Mouse (Mus musculus) heart, postnatal 4 days (tissue): ENCODE measurements around the gene D17H6S53E. TPM values are rescaled to one million over a fixed set of nuclear protein-coding genes. Genes with fewer than 3 reads are reported as not detected.
A peak's percentile ranks its signal among the peaks of the same experiment; 100 is the strongest.

Source experiments
- DNase-seq: peaks from one replicate; pipeline ENCODE4 v3.0.0; 2021
- total RNA-seq, 2 experiments: library from RNA; stranded (reverse); gene quantifications; 2 replicates each; pipeline ENCODE4 v1.2.3; 2021

D17H6S53E gene
- 10 to 100 TPM; 26.6 to 27.3 TPM for total RNA-seq

DNA sequence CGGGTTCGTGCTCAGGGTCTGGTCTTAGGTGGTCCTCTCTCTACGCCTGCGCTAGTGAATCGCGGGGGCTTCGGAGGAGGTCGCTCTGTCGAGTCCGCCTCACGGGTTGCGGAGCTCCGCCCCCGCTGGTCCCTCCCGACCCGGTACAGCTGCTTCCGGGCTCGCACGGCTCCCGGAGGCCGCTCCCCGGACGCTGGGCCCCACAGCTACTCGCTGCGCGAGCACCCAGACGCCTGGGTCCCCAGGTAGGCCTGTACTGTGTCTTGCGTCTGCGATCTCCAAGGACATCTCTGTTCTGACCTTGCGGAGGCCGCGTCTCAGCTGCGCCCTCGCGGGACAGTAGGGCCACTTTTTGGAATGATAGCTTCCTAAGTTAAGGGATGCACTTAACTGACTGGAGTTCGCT, at the start of gene D17H6S53E:
Gene D17H6S53E, plus strand, starts transcription at position 168 of the 406 bp plus-strand sequence.
- DNase-seq = peak; percentile 81

DNA sequence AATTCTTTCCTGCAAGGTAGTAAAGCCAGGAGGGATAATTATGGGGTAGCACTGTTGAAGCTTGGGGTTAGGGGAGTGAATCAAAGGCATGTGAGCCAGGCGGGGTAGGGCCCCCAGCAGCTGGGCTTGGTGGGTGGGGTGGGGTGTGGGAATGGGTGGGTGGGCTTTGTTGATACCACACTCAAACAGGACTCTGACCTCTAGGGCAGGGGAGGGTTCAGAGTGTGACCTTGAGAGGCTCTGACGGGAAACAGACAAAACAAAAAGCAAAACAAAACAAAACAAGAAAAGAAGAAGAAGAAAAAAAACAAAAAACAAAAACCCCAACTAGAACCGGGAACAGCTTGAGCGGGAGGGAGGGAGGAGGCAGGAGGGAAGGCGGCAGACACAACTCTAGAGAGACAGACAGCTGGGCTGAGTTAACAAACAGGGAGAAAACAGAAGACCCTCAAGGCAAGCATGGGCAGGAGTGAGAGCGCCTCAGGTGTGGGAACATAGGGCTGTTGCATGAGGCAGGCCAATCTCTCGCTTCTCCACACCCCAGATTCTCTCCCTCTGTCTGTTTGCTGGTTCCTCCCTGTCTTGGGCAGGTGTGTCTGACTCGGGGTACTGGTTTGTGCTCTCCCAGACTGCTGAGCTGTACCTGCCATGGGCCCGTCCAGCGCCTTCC, 49.5 kb upstream of the D17H6S53E start, which contains the start of gene Ly6g6e:
Gene Ly6g6e, plus strand, starts transcription at position 396 of the 670 bp plus-strand sequence.
- no peak for DNase-seq

DNA sequence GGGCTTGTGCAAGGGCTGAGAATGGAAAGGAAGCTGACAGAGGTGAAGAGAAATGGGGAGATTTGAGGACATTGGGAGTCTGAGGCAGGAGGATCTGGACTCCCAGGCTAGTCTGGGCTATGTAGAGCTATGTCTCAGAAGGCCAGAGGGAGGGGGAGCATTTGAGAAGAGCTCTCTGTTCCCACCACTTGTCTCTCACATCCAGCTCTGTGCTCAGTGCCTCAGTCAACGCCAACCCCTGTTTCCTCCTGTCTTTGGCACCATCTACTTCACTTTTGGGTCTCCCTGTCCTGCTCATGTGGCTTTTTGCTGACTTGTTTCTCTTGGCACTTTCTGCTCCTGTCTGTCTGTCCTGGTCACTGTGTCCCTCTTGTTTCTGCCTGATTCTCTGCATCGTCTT, 48.9 kb upstream of the D17H6S53E start:
- DNase-seq = no peak

DNA sequence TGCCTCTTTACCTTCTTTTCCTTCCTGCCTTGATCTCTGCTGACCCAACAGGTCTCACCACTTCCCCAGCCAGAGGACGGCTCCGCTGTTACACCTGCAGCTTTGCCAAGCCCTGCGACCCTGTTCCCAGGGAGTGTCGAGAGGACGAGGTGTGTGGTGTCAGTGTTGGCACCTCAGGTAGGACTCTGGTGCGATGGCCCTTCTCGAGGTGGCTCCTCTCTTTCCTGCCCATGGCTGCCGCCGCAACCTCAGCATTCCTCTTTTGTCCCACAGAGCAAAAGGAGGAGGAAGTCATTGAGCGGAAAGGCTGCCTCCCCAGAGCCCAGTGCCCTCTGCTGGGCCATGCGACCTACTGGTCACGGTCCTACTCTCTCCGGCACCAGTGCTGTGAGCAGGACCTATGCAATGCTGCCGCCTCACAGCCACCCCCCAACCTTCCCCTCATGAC, 48.4 kb upstream of the D17H6S53E start, which contains the start of gene Ly6g6d:
Gene Ly6g6d, minus strand, starts transcription at position 280 of the 448 bp plus-strand sequence.
- peak; percentile 71 for DNase-seq

DNA sequence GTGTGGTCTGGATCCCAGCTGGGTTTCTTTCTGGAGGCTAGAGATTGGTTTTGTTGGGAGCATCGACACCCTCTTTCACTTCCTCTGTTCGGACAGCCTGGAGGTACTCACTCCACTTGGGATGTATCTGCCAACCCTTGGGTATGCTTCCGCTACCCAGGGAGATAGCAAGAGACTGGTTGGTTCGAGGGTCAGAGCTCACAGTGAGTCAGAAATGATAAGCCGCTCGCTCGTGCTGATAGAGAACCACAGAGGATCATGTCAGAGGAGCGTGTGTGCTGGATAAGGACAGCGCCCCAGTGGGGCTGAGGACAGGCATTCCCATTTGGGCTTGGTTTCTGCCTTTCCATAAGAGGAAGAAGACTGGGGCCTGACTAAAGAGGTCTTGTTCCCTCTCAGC, 46.4 kb upstream of the D17H6S53E start:
- no peak for DNase-seq

DNA sequence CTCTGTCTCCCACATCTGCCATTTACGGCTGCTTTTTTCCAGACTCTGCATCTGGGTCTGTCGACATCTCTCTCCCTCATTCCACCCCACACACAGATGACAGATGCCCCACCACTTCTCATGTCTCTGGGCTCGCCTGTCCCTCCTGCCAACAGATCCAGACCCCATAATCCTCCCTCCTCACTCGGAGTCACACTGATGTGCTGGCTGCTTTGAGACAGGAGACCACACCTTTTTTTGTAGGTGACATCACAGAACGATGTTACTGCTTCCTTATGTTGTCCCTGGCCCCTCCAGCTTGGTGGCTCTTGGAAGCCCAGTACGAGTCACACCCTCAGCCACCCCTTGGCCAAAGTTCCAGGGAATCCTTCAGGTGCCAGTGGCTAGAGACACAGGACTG, 45.9 kb upstream of the D17H6S53E start:
- no peak for DNase-seq

DNA sequence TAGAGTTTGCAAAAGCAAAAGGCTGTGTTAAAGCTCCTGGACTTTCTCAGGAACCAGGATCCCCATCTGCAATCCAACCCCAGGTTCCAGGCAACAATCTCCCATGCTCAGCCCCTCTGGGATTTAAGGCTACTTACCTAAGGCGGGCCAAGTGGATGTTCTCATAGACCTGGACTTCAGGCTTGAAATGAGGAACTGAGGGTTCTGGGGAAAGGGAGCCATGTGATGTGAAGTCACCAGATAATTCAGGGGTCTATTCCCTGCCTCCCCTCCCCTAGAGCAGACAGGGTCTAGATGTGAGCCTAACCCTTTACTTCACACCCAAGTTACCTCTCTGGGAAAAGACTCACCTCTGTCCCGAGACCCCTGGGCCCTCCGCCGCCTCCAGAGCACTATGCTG, 45.5 kb upstream of the D17H6S53E start:
- no peak for DNase-seq

DNA sequence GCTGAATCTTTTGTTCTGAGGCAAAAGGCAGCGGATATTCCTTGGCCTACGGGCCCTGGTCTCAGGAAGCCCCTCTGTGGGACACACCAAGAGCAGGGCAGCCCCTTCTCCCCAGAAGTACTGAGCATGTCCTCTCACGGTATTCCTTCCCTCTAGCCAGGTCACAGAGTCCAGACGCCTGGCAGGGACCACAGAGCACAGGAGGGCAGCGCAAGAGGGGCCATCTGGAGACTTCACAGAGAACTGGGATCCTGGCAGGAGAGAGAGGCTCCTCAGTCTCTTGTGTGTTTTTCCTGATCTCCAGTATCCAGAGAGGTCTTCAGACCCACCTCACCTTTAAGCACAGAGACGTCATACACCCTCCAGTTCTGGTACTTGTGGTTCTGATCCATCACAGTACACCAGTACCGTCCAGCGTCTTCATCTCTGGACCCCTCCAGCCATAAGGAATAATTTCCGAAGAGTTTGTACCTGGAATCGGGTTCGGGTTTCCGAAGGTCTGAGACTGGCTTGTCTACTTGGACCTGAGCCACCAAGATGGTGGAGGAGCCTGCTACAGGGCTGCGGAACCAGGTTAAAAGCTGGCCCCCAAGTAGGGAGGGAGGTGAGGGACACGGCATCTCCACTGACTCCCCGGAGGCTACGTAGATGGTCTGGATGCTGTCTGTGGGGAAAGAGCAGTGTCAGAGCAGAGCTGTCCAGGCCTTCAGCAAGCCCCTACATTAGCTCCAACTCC, 43.2 kb upstream of the D17H6S53E start:
- no peak for DNase-seq

DNA sequence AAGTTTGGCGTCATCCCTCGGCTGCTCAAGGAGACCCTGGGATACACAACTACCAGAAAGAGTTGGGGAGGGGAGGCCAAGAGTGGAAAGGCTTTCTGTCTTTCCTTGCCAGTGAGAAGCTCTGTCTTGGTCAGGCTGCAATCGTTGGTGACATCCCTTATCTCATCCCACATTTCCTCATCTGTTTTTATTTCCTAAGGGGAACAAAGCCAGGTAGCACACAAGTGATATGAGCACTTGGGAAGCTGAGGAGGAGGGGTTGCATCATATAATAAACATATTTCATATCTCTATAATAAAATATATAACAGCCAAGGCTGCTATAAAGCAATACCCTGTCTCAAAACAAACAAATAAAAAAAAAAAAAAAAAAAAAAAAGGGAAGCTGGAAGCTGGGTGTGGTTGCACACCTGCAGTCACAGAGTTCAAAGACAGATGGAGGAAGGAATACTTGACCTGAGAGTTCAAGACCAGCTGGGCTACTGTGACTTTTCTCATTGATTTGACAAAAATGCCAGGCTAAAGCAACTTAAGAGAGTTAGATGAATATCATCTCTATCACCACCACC, 42.2 kb upstream of the D17H6S53E start:
- DNase-seq = no peak

DNA sequence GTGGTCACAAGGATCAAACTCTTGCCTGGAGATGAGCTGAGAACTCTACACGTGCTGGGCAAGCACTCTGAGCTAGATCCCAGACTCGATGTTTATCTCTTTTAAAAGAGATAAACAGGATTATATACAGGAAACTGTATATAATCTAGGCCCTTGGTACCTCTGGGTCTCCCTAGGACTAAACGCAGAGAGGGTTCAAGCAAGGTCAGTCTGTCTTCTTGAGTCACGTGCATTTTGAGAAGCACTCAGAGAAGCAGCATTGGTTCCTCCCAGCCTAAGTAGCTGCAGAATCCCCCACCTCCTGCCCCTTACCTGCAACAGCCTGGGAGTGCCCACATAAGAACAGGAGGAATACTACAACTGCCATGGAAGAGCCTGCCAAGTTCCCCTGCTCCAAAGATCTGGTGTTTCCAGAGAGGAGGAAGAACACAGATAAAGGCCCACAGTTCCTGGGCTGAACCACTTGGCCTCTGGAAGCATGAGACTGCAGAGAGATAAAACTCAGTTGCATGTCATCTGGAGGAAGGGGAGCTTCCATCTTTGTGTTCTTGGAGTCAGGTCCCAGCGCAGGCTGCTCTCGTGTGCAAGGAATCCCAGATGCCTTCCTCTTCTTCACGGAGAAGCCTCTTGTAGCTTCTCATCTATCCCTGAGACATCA, 40.8 kb upstream of the D17H6S53E start, which contains the start of gene Ly6g6f:
Gene Ly6g6f, minus strand, starts transcription at position 403 of the 658 bp plus-strand sequence.
- DNase-seq = no peak

DNA sequence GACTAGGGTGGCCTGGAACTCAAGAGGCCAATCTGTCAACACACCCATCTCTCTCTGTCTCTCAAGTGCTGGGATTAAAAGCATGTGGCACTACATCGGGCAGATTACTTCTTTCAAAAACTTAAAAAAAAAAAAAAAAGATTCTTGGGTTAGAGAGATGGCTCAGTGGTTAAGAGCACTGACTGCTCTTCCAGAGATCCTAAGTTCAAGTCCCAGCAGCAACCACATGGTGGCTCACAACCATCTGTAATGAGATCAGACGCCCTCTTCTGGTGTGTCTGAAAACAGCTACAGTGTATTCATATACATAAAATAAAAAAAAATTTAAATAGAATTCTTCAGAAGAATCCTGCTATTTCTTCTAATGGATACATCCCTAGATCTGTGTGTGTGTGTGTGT, 38.0 kb upstream of the D17H6S53E start:
- DNase-seq = no peak

DNA sequence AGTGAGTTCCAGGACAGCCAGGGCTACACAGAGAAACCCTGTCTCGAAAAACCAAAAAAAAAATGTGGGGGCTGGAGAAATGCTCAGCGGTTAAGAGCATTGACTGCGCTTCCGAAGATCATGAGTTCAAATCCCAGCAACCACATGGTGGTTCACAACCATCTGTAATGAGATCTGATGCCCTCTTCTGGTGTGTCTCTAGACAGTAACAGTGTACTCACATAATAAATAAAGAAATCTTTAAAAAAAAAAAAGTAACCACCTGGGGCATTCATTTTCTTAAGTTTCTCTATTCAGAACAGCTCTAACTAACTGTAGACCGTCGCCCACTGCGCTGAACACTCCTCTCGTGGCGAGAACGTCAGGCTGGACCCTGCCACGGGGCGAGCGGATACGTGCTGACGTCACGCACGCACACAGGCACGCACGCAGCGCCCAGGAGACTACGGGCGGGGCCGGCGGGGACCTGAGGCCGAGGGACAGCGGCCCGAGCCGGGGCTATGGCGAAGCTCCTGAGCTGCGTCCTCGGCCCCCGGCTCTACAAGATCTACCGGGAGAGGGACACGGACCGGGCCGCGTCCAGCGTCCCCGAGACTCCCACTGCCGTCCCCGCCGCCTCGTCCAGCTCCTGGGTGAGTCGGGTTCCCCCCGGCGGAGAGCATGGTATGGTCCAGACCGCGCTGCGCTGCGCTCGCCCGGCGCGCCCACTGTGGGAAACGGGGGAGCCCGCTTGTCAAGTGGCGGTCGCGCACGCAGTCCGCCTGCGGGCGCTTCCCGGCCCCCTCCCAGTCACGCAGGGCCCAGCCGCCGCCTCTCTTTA, 37.1 kb upstream of the D17H6S53E start, which contains the start of gene Abhd16a:
Gene Abhd16a, plus strand, starts transcription at position 439 of the 820 bp plus-strand sequence.
- peak; percentile 95 for DNase-seq

DNA sequence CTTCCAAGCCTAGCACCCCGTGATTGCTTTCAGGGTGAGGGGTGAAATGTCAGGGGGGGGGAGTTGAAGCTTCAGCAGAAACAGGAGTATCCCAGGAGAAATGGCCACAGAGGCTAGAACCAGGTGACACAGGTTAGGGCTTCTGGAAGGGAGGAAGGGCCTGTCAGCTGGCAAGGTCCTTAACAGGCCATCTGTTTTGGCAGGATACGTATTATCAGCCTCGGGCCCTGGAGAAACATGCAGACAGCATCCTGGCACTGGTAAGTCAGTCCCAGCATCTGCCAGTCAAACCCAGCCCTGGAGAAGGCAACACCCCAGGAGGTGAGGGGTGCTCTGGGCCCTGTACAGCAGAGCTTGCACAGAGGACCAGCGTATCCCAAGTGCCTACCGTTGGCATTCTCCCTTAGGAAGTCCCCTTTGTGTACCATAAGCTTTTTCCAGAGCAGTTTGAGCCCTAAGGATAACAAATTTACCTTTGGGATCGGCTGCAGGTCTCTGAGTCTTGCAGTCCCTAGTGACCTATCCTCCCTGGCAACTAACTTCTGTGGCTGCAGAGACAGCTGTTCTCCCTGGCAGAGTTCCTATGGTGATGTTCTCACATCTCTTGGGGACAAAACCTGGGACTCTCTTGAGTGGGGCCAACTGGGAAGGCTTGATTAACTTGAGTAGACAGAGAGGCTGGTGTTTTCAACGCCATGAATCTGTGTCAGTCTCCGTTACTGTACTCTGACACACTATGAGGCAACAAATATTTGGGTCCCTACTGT, 35.8 kb upstream of the D17H6S53E start:
- no peak for DNase-seq

DNA sequence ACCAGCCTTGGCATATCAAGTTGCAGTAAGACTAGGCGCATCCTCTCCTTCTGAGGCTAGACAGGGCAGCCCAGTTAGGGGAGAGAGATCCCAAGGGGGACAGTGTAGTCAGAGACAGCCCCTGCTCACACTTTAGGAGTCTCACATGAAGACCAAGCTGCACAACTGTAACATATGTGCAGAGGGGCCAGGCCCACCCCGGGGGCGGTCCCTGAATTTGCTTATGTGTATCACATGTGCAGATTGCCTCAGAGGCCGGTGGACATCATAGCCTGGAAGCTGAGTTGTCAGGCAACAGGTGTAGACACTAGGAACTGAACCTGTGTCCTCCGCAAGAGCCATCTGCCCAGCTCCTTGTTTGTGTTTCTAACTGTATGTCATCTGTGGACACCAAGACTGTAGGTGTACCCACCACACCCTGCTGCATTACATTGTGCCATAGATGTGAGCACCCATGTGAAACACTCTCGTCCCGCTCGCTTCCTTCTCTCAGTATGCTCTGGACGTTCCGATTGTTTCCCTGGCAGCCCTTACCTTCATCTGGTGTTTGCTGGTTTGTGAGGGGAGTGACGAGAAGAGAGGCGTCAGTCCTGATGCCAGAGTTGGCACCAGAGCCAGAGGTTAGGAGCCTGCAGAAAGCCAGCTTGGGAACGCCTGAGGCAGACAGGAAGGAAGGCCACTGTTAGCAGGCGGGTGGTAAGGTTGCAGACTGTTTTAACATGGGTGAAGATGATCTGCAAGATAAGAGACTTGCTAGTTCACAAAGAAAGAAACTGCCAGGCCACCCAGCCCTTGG, 33.6 kb upstream of the D17H6S53E start:
- DNase-seq = no peak

DNA sequence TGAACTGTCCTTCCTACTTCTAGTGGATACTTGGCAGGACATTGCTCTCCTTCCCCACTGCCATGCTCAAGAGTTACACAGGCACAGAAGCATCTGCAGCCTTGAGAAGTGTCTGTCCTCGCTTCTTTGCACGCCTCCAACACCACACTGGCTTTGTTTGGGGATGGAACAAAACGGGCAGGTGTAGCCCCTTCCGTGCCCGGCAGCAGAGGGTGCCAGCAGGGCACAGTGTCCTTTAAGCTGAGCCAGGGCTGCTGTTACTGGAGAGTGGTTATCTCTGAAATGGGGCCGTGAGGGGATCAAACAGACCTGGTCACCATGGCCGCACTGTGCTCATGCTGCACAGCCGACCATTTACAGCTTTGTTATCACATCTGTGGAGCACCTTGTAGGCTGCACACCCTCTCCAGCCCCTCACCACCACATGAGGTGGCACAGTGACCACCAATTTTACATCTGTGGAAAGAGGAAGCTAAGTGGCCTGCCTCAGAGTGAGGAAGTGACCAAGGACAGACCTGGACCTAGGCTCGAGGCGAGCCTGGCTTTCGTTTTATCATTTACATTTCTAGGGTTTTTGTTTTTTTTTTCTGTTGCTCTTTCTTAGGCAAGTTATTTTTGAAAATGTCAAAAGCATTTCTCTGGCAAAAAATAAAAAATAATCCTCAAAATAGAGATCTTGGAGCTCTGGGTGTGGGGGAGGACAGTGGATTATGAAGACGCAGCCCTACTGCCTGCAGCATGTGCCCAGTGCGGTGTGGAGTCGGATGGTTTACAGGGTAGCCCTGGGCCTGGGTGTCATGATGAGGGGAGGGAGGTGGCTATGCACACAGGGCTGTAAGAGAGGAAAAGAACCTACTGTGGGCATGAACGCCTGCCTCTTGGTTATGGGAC, 31.5 kb upstream of the D17H6S53E start:
- no peak for DNase-seq

DNA sequence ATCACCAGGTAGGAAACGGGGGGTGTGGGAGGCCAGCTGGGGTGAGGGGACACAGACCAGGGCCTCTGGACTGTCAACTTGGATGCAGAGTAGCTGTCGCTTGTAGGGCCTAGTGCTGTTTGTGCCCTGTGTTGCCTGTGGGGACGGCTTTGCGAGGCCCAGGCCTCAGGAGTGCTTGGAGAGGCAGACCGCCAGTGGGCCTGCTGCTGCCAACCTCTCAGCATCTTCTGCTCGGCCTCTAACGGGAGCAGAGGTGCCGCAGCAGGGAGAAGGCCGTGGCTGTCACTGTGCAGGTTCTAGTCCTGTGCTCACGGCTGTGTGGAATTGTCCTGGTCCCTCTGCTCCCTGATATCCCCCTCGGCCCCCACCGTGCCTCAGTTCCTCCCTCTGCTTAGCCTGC, 29.6 kb upstream of the D17H6S53E start:
- no peak for DNase-seq

DNA sequence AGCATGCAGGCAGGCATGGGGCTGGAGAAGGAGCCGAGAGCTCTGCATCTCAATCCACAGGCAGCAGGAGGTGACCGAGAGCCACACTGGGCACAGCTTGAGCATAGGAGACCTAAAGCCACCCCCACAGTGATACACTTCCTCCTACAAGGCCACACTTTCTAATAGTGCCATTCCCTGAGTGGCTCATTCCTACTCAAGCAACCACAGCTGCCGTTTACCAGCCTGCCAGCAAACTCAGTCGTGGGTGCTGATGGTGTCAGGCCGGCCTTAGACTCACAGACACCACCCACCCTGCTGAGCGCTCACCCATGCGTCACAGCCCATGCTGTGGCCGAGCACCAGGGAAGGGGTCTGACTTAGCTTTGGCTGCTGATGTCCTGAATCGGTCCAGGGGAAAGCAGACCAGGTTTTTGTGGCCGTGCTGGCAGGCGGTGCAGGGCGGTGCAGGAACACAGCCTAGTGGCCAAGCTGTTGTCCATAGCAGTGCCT, 29.0 kb upstream of the D17H6S53E start:
- DNase-seq = peak; percentile 58

DNA sequence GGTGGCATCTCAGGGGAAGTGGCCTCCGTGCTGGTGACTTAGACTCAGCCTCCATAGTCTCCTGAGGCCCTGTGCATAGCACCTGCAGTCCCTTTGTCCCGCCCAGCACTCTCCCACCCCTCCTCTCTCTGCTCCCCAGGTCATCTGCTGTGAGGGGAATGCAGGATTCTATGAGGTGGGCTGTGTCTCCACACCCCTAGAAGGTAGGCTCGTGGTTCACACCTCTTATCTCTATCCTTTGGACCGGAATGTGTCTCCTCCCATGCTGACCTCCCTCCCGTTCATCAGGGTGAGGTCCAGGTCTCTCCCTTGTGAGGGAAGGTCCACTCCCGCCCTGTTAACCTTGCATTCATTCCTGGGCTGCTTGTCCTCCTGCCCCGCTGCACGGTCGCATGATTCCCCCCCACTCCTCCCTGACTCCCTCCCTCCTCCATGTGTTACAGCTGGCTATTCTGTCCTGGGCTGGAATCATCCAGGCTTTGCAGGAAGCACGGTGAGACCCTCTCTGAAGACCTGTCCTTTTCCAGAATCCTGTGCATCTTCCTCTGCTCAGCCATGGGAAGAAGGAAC, 25.9 kb upstream of the D17H6S53E start:
- DNase-seq = no peak

DNA sequence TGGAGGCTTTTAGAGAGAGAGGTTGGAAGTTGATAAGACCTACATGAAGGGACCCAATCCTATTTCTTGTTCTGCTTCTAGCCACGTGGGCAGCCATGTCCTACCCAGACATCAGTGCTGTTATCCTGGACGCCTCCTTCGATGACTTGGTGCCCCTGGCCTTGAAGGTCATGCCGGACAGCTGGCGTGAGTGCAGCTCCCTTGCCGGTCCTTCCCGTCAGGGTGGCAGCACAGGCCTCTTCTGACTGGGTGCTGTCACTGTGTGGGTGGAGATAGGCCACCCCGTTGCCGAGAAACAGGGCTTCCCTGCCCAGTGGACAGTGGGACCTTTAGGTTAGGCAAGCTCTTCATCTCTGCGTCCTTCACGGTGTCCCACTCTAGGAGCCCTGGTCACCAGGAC, 25.0 kb upstream of the D17H6S53E start:
- no peak for DNase-seq
